Mouse (Mus musculus): ENCODE data around the gene Sh3bp5l. TPM values are rescaled to one million over a fixed set of nuclear protein-coding genes. Genes with fewer than 3 reads are reported as not detected.
A peak's percentile ranks its signal among the peaks of the same experiment; 100 is the strongest.

Sh3bp5l gene
- total and polyA plus RNA-seq, 3 experiments: 31.7 to 32.8 TPM; not detected in 1

GRCm38 (mm10) chr11:58289992-58290682, 40.4 kb upstream of the Sh3bp5l start:
- H3K4me1 ChIP-seq (ENCODE audit: control insufficient read depth in 1 of 2, insufficient read depth in 2 of 2, low read length in 2 of 2): no peaks in the 10 kb centered on the region

GRCm38 (mm10) chr11:58290812-58291211, 39.7 kb upstream of the Sh3bp5l start:
- H3K4me3 ChIP-seq (ENCODE audit: control insufficient read depth in 1 of 2, insufficient read depth in 1 of 2, low read depth in 2 of 2, low read length in 2 of 2): no peak overlapping the region
- H3K4me1 ChIP-seq (ENCODE audit: control insufficient read depth in 1 of 2, insufficient read depth in 2 of 2, low read length in 2 of 2): no peaks in the 10 kb centered on the region
- peaks cover 8 to 9% of the 10 kb centered on the region in 2 experiments for H3K27me3 ChIP-seq (ENCODE audit: control insufficient read depth in 1 of 2, insufficient read depth in 2 of 2, low read length in 2 of 2)
- no peak overlapping the region for H3K9ac ChIP-seq (ENCODE audit: control insufficient read depth, low read depth, low read length, poor library complexity, severe bottlenecking)
- H3K27ac ChIP-seq (ENCODE audit: control insufficient read depth, low read depth, low read length): no peak overlapping the region
- H3K79me2 ChIP-seq (ENCODE audit: control insufficient read depth, insufficient read depth, low read length, poor library complexity): no peaks in the 10 kb centered on the region
- no peaks in the 10 kb centered on the region for H3K9me3 ChIP-seq (replicated peaks; ENCODE audit: insufficient read depth, low read length)
- no peak for DNase-seq (ENCODE audit: low read depth, low spot score)
- no peaks in the 10 kb centered on the region for H3K36me3 ChIP-seq (ENCODE audit: control insufficient read depth in 1 of 2, insufficient read depth in 2 of 2, low read length in 2 of 2)
- TF ChIP-seq GABPA (IDR thresholded peaks at IDR 0.05; ENCODE audit: low read depth, low read length): no peak
- no peak for TF ChIP-seq MAX (IDR thresholded peaks at IDR 0.05; ENCODE audit: low read length)
- no peak for TF ChIP-seq BHLHE40 (IDR thresholded peaks at IDR 0.05; ENCODE audit: borderline replicate concordance, low read depth, low read length)
- no peak for TF ChIP-seq ZKSCAN1 (IDR thresholded peaks at IDR 0.05; ENCODE audit: low read depth, low read length)
- TF ChIP-seq EP300 (IDR thresholded peaks at IDR 0.05; ENCODE audit: low read depth in 1 of 2, low read length in 2 of 2): no peak
- TF ChIP-seq ELF1 (IDR thresholded peaks at IDR 0.05; ENCODE audit: low read depth, low read length): no peak
- TF ChIP-seq POLR2AphosphoS2 (IDR thresholded peaks at IDR 0.05; ENCODE audit: low read length): no peak
- no peak for TF ChIP-seq SIN3A (IDR thresholded peaks at IDR 0.05; ENCODE audit: low read length)
- TF ChIP-seq ZC3H11A (IDR thresholded peaks at IDR 0.05; ENCODE audit: low read depth, low read length): no peak

More at GRCm38 (mm10) chr11:58289992-58290682, 40.4 kb upstream of the Sh3bp5l start:
- Histone ChIP-seq H3K4me3 (ENCODE audit: control insufficient read depth in 1 of 2, insufficient read depth in 1 of 2, low read depth in 2 of 2, low read length in 2 of 2) (no peak overlapping the region), H3K79me2 (ENCODE audit: control insufficient read depth, insufficient read depth, low read length, poor library complexity) (no peaks in the 10 kb centered on the region), H3K27ac (ENCODE audit: control insufficient read depth, low read depth, low read length) (no peak overlapping the region), H3K36me3 (ENCODE audit: control insufficient read depth in 1 of 2, insufficient read depth in 2 of 2, low read length in 2 of 2) (no peaks in the 10 kb centered on the region), H3K9me3 (replicated peaks; ENCODE audit: insufficient read depth, low read length) (no peaks in the 10 kb centered on the region), H3K9ac (ENCODE audit: control insufficient read depth, low read depth, low read length, poor library complexity, severe bottlenecking) (no peak overlapping the region), H3K27me3 (ENCODE audit: control insufficient read depth in 1 of 2, insufficient read depth in 2 of 2, low read length in 2 of 2) (peaks cover 9 to 10% of the 10 kb centered on the region in 2 experiments)
- no peak for DNase-seq (ENCODE audit: low read depth, low spot score)
- TF ChIP-seq GABPA (IDR thresholded peaks at IDR 0.05; ENCODE audit: low read depth, low read length) (no peak), CHD1 (IDR thresholded peaks at IDR 0.05; ENCODE audit: low read depth, low read length) (no peak), E2F4 (IDR thresholded peaks at IDR 0.05; ENCODE audit: borderline replicate concordance, low read depth, low read length) (no peak), EP300 (IDR thresholded peaks at IDR 0.05; ENCODE audit: low read depth in 1 of 2, low read length in 2 of 2) (no peak), BHLHE40 (IDR thresholded peaks at IDR 0.05; ENCODE audit: borderline replicate concordance, low read depth, low read length) (no peak), MXI1 (IDR thresholded peaks at IDR 0.05; ENCODE audit: low read depth, low read length) (no peak), ZMIZ1 (IDR thresholded peaks at IDR 0.05; ENCODE audit: low read depth, low read length) (no peak)

- Histone ChIP-seq H3K79me2 (ENCODE audit: control insufficient read depth, insufficient read depth, low read length, poor library complexity) (no peaks in the 10 kb centered on the region), H3K36me3 (ENCODE audit: control insufficient read depth in 1 of 2, insufficient read depth in 2 of 2, low read length in 2 of 2) (no peaks in the 10 kb centered on the region), H3K27me3 (ENCODE audit: control insufficient read depth in 1 of 2, insufficient read depth in 2 of 2, low read length in 2 of 2) (peaks cover 5 to 8% of the 10 kb centered on the region in 2 experiments), H3K4me3 (ENCODE audit: control insufficient read depth in 1 of 2, insufficient read depth in 1 of 2, low read depth in 2 of 2, low read length in 2 of 2) (no peak overlapping the region), H3K27ac (ENCODE audit: control insufficient read depth, low read depth, low read length) (no peak overlapping the region), H3K4me1 (ENCODE audit: control insufficient read depth in 1 of 2, insufficient read depth in 2 of 2, low read length in 2 of 2) (no peaks in the 10 kb centered on the region), H3K9me3 (replicated peaks; ENCODE audit: insufficient read depth, low read length) (no peaks in the 10 kb centered on the region), H3K9ac (ENCODE audit: control insufficient read depth, low read depth, low read length, poor library complexity, severe bottlenecking) (no peak overlapping the region)
- peak; percentile 60 for DNase-seq (ENCODE audit: low read depth, low spot score)
- no peak for TF ChIP-seq ZNF384 (IDR thresholded peaks at IDR 0.05; ENCODE audit: low read depth, low read length)
- no peak for TF ChIP-seq USF2 (IDR thresholded peaks at IDR 0.05; ENCODE audit: borderline replicate concordance in 1 of 2, insufficient read depth in 1 of 2, low read depth in 1 of 2, low read length in 2 of 2)
- TF ChIP-seq SIN3A (IDR thresholded peaks at IDR 0.05; ENCODE audit: low read length): no peak
- no peak for TF ChIP-seq POLR2AphosphoS5 (IDR thresholded peaks at IDR 0.05; ENCODE audit: borderline replicate concordance, low read depth, low read length)
- no peak for TF ChIP-seq MYB (IDR thresholded peaks at IDR 0.05; ENCODE audit: low read depth, low read length)
- no peak for TF ChIP-seq POLR2A (IDR thresholded peaks at IDR 0.05; ENCODE audit: control insufficient read depth in 1 of 2, insufficient read depth in 1 of 2, low read depth in 1 of 2, low read length in 2 of 2, poor library complexity in 1 of 2)
- no peak for TF ChIP-seq ZC3H11A (IDR thresholded peaks at IDR 0.05; ENCODE audit: low read depth, low read length)
- no peak for TF ChIP-seq MAFK (IDR thresholded peaks at IDR 0.05; ENCODE audit: borderline replicate concordance, low read depth, low read length)
- no peak for TF ChIP-seq USF1 (IDR thresholded peaks at IDR 0.05; ENCODE audit: low read depth, low read length)
- no peak for TF ChIP-seq HCFC1 (IDR thresholded peaks at IDR 0.05; ENCODE audit: low read depth, low read length)
- TF ChIP-seq TAL1 (IDR thresholded peaks at IDR 0.05; ENCODE audit: low read length): no peak
- no peak for TF ChIP-seq RCOR1 (IDR thresholded peaks at IDR 0.05; ENCODE audit: low read depth, low read length)
- no peak for TF ChIP-seq NRF1 (IDR thresholded peaks at IDR 0.05; ENCODE audit: insufficient read depth, low read depth, low read length, poor library complexity, severe bottlenecking)
- TF ChIP-seq CHD1 (IDR thresholded peaks at IDR 0.05; ENCODE audit: low read depth, low read length): no peak
Observed at GRCm38 (mm10) chr11:58292791-58293190, 37.7 kb upstream of the Sh3bp5l start.
